Mouse (Mus musculus) E14TG2a.4 (cell line): ENCODE measurements around the gene Scn1b.

Experiments
- H3K27me3 ChIP-seq: 2 replicates; pipeline ENCODE4 v1.6.1; 2014; ENCODE audit warnings: low read length, control low read depth; ENCODE audit not compliant: insufficient read depth
- H3K36me3 ChIP-seq: 2 replicates; pipeline ENCODE4 v1.6.1; 2014; ENCODE audit warnings: low read length, control low read depth; ENCODE audit not compliant: insufficient read depth
- H3K4me1 ChIP-seq: replicated peaks from 2 replicates; pipeline ENCODE4 v1.6.1; 2014; ENCODE audit warnings: low read depth, low read length, control low read depth
- H3K4me3 ChIP-seq: replicated peaks from 2 replicates; pipeline ENCODE4 v1.5.1; 2014; ENCODE audit warnings: mild to moderate bottlenecking, low read length
- H3K9me3 ChIP-seq: 2 replicates; pipeline ENCODE4 v1.6.1; 2014; ENCODE audit warnings: low read length, control low read depth
- CTCF ChIP-seq: conservative IDR thresholded peaks from 2 replicates; pipeline ENCODE4 v1.5.1; 2014; ENCODE audit warnings: low read length
- NANOG ChIP-seq: IDR thresholded peaks from 2 replicates; pipeline ENCODE4 v1.6.1; 2014; ENCODE audit warnings: borderline replicate concordance, low read length, mixed read lengths
- POU5F1 ChIP-seq: IDR thresholded peaks from 2 replicates; pipeline ENCODE4 v1.6.1; 2014; ENCODE audit warnings: low read length, borderline replicate concordance

Scn1b gene

DNA sequence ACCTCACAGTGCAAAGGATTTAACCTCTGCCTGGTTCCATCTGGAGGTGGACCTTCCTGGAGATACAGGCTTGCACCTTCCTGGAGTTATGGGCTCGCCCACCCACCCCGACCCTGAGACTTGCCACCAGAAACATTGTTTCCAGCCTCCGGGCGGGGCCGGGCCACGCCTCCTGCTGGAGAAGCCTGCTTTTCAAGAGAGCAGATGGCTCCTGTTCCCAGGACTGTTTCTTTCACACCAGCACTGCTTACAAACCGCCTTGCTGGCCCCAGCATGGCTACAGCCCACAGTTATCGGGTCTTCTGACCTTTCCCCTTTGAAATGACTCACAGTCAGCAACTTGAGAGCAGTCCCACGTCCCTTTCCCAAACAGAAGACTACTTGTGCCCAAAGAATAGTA is 54.5 kb downstream of the Scn1b start:
- TF ChIP-seq CTCF = no peak
- TF ChIP-seq POU5F1 = no peak
- H3K27me3 ChIP-seq = peaks cover 27% of the 10 kb centered on the region
- H3K9me3 ChIP-seq = no peaks in the 10 kb centered on the region
- no peaks in the 10 kb centered on the region for H3K36me3 ChIP-seq
- no peak overlapping the region for H3K4me3 ChIP-seq
- H3K4me1 ChIP-seq = peaks cover 24% of the 10 kb centered on the region

DNA sequence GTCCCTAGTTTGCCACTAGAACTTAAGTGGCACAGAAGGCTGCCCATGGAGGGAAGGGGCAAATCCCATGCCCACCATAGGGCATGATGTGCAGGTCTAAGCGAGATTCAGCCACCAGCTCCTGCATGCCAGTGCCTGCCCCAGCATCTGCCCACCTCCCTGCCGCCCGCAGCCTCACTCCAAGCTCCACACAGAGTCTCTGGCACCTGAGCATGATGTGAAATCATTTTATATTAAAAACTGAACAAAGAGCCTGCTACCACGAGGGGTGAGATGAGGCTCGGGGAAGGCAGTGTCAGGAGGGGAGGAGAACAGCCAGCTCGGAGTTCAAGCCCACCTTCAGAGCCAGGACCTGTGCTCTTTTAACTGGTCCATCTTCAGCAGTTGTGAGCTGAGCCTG is 56.5 kb downstream of the Scn1b start:
- Histone ChIP-seq H3K27me3 (peaks cover 40% of the 10 kb centered on the region), H3K4me3 (no peak overlapping the region), H3K4me1 (peaks cover 23% of the 10 kb centered on the region), H3K36me3 (no peaks in the 10 kb centered on the region), H3K9me3 (no peaks in the 10 kb centered on the region)
- TF ChIP-seq POU5F1 = no peak
- TF ChIP-seq CTCF = no peak
- no peak for TF ChIP-seq NANOG

DNA sequence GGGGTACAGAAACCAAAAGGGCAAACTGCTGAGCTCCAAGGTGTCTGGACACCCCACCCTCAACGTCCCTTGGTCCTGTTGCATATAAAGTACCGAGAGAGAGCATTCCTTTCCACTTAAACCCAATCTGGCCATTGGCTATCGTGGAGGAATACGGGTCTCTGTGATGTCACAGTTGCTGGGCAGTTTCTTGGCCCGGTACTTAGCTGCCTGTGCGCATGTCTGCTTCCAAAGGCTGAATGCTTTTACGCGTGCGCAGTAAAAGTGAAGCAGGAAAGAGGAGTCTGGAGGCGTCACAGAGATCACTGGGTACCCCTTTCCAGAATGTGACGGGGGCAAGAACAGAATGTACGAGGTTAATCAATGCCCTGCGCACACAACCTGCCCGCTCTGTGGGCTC is 57.3 kb downstream of the Scn1b start:
- H3K9me3 ChIP-seq = no peaks in the 10 kb centered on the region
- H3K27me3 ChIP-seq = peaks cover 47% of the 10 kb centered on the region
- TF ChIP-seq POU5F1 = no peak
- no peak for TF ChIP-seq NANOG
- no peak for TF ChIP-seq CTCF
- no peak overlapping the region for H3K4me3 ChIP-seq
- H3K36me3 ChIP-seq = no peaks in the 10 kb centered on the region
- peaks cover 23% of the 10 kb centered on the region for H3K4me1 ChIP-seq

DNA sequence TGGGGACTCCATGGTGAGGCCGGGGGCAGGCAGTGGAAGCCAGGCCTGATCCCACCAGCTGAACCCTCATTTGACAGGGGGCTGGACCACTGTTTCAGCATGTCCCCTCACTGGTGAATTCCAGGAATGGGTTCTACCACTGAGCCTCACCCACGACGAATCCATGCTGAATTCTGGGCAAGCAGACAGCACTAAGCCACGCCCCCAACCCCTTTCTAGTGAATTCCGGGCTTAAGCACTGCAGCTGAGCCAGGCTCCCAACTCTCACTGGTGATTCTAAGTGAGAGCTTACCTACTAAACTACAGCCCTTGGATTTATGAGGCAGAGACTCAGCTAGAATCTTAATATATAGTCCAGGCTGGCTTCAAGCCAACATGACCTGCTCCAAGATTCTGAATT is 59.0 kb downstream of the Scn1b start:
- TF ChIP-seq NANOG (no peak), POU5F1 (no peak), CTCF (no peak)
- Histone ChIP-seq H3K4me3 (peak overlapping the region; percentile 75), H3K27me3 (peaks cover 59% of the 10 kb centered on the region), H3K9me3 (no peaks in the 10 kb centered on the region), H3K36me3 (no peaks in the 10 kb centered on the region), H3K4me1 (peaks cover 21% of the 10 kb centered on the region)
